Mouse (Mus musculus) small intestine, adult 2 months (tissue): ENCODE data around the gene Lrch3. TPM values are rescaled to one million over a fixed set of nuclear protein-coding genes. Genes with fewer than 3 reads are reported as not detected.
"Not testable (repeated sequence)": the region's sequence is repeated elsewhere in the genome, so short reads cannot be mapped to it uniquely, and the experiment has no call there.

Experiments
- H3K27ac ChIP-seq: fragments of 200-500 bp; 2 replicates; pipeline ENCODE4 v1.5.1; 2012; ENCODE audit warnings: low read depth, low read length, control low read depth, inconsistent platforms; ENCODE audit not compliant: insufficient read depth
- H3K27me3 ChIP-seq: fragments of 200-500 bp; 2 replicates; pipeline ENCODE4 v1.6.1; 2012; ENCODE audit warnings: mild to moderate bottlenecking, moderate library complexity, low read length, inconsistent platforms; ENCODE audit not compliant: control insufficient read depth, insufficient read depth
- H3K36me3 ChIP-seq: fragments of 200-500 bp; 2 replicates; pipeline ENCODE4 v1.6.1; 2012; ENCODE audit warnings: mild to moderate bottlenecking, low read length, control low read depth, inconsistent platforms; ENCODE audit not compliant: control insufficient read depth, insufficient read depth
- H3K4me1 ChIP-seq: fragments of 200-500 bp; 2 replicates; pipeline ENCODE4 v1.6.1; 2012; ENCODE audit warnings: low read length, inconsistent platforms, mixed read lengths; ENCODE audit not compliant: control insufficient read depth, insufficient read depth, insufficient read length
- H3K4me3 ChIP-seq: fragments of 200-500 bp; 2 replicates; pipeline ENCODE4 v1.5.1; 2012; ENCODE audit warnings: low read depth, mild to moderate bottlenecking, control low read depth, inconsistent platforms, low read length, moderate library complexity
- CTCF ChIP-seq: fragments of 200-500 bp; IDR thresholded peaks from 2 replicates; pipeline ENCODE4 v1.5.1; 2012; ENCODE audit warnings: low read depth, mild to moderate bottlenecking, control low read depth, inconsistent platforms, low read length, moderate library complexity, mixed read lengths; ENCODE audit not compliant: insufficient replicate concordance, insufficient read length; ENCODE audit errors: extremely low read depth
- POLR2A ChIP-seq: fragments of 200-500 bp; IDR thresholded peaks from 2 replicates; pipeline ENCODE4 v1.6.1; 2012; ENCODE audit warnings: low read depth, mild to moderate bottlenecking, control low read depth, inconsistent platforms, low read length, moderate library complexity
- WGBS: fragments of 180-500 bp; shearing (Covaris S2); methylation state at CpG from one replicate; pipeline ENCODE4 v1.1.7; 2018; 5-methylcytosine and 5-hydroxymethylcytosine counted together
- polyA plus RNA-seq: library from polyadenylated mRNA; depleted of rRNA; stranded (reverse); fragments of >200 nt; gene quantifications from 2 replicates; pipeline ENCODE4 v1.2.3, GENCODE M21; 2012

Gene Lrch3
- polyA plus RNA-seq, 1 experiment = 12.7 TPM

DNA sequence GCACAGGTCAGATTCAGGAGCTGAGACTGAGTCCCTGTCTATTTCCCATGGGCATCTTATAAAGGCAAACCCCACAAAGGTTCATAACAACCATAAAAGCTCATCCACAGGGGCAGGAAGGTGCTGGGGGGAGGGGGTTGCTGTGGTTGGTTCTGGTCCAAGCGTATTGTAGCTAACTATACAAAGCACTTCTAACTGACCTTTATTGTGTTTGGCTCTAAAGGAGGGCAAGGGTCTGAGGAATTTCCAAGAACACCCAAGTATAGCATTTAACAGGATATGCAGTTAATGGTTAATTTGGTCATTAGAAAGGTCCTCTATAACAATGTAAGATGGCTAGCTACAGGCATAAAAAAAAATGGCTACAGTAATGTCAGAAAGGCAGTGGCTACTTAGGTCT, 128.8 kb downstream of the Lrch3 start:
- Histone ChIP-seq H3K4me1 (no peaks in the 10 kb centered on the region), H3K27me3 (no peaks in the 10 kb centered on the region), H3K4me3 (no peak overlapping the region), H3K36me3 (no peaks in the 10 kb centered on the region), H3K27ac (no peak overlapping the region)
- 89% methylated on average over 1 of the region's 1 CpGs for WGBS
- no peak for TF ChIP-seq POLR2A
- no peak for TF ChIP-seq CTCF

DNA sequence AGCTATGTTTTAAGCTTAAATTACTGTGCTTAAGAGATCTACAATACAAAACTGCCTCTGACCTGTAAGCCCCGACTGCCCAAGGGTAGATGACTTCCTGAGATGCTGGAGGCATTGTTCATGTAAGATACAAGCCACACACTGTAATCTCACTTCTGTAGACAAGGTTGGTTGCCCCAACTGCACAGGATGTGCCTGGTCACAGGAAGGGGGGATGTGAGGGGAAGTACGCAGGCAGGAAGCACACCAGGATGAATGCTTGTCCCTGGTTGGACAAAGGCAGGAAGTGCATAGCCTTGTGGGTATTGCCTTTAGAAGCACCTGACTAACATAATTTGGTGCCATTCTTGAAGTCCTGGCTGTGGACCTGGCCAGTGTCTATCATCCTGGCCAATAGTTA, 129.4 kb downstream of the Lrch3 start:
- WGBS = 70% methylated on average over 2 of the region's 2 CpGs
- Histone ChIP-seq H3K4me3 (no peak overlapping the region), H3K27me3 (no peaks in the 10 kb centered on the region), H3K27ac (no peak overlapping the region), H3K36me3 (no peaks in the 10 kb centered on the region), H3K4me1 (no peaks in the 10 kb centered on the region)
- TF ChIP-seq POLR2A = no peak
- TF ChIP-seq CTCF = no peak

DNA sequence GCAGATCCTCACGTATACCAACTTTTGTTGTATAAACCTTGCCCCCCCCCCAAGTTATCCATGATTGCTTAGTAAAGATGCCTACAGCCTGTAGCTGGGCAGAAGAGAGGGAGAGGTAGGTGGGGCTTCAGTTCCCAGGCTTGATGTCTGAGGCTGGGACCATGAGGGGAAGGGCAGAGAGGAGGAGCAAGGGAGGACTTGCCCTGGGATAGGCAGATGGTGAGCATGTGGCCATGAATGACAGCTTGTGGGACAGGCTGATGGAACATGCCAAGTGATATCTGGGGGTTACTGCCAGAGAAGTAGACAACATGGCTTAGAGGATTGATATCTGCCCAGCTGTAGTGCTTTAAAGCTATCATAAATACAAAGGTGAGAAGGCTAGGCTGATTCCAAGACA, 134.1 kb downstream of the Lrch3 start:
- no peak for TF ChIP-seq CTCF
- no peak for TF ChIP-seq POLR2A
- Histone ChIP-seq H3K27me3 (no peaks in the 10 kb centered on the region), H3K4me3 (no peak overlapping the region), H3K27ac (no peak overlapping the region), H3K4me1 (no peaks in the 10 kb centered on the region), H3K36me3 (no peaks in the 10 kb centered on the region)
- WGBS = 84% methylated on average over 1 of the region's 1 CpGs

DNA sequence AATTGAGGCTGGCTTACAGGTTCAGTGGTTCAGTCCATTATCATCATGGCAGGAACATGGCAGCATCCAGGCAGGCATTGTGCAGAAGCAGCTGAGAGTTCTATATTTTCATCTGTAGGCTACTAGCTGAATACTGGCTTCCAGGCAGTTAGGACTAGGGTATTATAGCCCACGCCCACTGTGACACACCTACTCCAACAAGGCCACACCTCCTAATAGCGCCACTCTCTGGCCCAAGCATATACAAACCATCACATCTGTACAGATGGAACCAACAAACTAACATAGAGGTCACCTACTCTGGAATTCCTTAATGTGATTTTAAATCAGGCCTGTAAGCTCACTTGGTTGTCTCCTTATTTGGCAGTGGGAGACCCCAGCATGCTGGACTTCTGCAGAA, 134.8 kb downstream of the Lrch3 start:
- H3K27me3 ChIP-seq = no peaks in the 10 kb centered on the region
- no peaks in the 10 kb centered on the region for H3K36me3 ChIP-seq
- no peak overlapping the region for H3K4me3 ChIP-seq
- no peaks in the 10 kb centered on the region for H3K4me1 ChIP-seq
- no peak for TF ChIP-seq CTCF
- TF ChIP-seq POLR2A = no peak
- no peak overlapping the region for H3K27ac ChIP-seq
- 71% methylated on average over 2 of the region's 2 CpGs for WGBS

DNA sequence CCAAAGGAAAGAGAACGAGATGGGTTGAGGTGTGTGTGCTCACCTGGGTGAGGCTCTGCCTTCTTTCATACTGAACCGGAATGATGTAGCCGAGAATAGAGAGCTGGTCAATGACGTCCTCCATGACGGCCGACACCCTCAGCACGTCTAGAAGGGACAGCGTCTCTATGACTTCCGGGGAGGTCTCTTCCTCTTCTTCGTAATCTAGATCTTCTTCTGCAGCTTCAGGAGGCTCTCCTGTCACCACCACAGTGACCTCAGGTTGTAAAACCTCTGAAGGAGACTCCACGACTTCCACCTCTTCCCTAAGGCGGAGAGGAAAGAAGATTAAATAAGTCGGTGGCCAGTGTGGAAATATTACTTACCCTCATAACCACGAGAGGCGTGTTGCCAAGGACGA, 135.9 kb downstream of the Lrch3 start:
- 87% methylated on average over 16 of the region's 16 CpGs for WGBS
- H3K27me3 ChIP-seq = no peaks in the 10 kb centered on the region
- H3K4me1 ChIP-seq = no peaks in the 10 kb centered on the region
- TF ChIP-seq POLR2A (no peak), CTCF (no peak)
- H3K27ac ChIP-seq = no peak overlapping the region
- H3K4me3 ChIP-seq = no peak overlapping the region
- H3K36me3 ChIP-seq = no peaks in the 10 kb centered on the region

DNA sequence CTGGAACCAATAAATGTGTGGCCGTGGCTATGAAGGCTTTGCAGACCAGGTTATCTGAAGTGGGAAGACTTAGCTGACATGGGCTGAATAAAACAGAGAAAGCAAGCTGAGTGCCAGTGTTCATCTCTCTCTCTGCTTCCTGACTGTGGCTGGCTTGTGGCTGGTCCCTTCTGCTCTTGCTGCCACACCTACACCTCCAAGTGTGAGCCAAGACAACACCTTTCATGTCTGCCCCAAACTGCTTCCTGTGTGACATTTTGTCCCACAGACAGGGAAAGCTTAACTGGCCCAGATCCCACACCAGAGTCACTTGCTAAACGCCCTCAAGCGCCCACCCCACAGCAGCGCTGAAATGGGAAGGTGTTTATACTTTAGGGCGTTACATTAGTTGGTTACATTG, 139.2 kb downstream of the Lrch3 start:
- 74% methylated on average over 5 of the region's 5 CpGs for WGBS

DNA sequence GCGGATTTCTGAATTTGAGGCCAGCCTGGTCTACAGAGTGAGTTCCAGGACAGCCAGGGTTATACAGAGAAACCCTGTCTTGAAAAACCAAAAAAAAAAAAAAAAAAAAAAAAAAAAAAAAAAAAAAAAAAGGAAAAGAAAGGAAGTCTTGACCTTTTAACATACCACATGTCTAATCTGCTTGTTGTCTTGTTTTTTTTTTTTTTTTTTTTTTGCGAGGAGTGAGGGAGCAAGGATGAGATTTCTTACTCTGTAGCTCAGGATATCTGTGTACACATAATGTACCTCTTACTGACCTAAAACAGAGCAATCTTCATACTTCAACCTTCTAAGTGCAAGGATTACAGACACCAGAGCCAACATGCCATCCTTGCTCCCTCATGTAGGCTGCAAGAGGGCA, 141.0 kb downstream of the Lrch3 start:
- H3K27me3 ChIP-seq, H3K27ac ChIP-seq, H3K4me1 ChIP-seq, H3K4me3 ChIP-seq, H3K36me3 ChIP-seq: not testable (repeated sequence)
- 80% methylated on average over 2 of the region's 2 CpGs for WGBS

More for the DNA sequence above, 139.2 kb downstream of the Lrch3 start:
- Histone ChIP-seq H3K27ac (no peak overlapping the region), H3K4me1 (peaks cover 4% of the 10 kb centered on the region; the same call in 1 of the 2 replicates), H3K27me3 (no peaks in the 10 kb centered on the region), H3K36me3 (peaks cover under 1% of the 10 kb centered on the region; the same call in 1 of the 2 replicates), H3K4me3 (no peak overlapping the region)
- no peak for TF ChIP-seq CTCF

DNA sequence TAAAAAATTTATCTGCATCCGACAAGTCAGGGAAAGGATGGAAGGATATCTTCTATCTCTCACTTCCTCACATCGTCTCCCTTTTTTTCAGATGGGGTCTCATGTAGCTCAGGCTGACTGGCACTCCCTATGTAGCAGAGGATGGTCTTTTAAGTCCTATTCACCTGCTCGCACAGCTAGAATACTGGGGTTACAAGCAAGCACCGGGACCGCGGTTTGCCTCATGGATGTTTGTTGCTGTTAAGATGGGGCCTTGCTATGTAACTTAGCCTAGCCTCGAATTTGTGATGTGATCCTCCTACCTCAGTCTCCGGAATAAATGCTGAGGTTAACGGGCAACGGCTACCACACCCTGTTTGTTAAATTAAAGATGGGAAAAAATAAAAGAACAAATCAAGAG, 141.8 kb downstream of the Lrch3 start:
- H3K4me3 ChIP-seq = peak overlapping the region; percentile 19; the same call in 1 of the 2 replicates
- WGBS = 12% methylated on average over 10 of the region's 10 CpGs
- H3K4me1 ChIP-seq = peaks cover 9% of the 10 kb centered on the region; the same call in 1 of the 2 replicates
- H3K36me3 ChIP-seq = peaks cover 10% of the 10 kb centered on the region
- H3K27me3 ChIP-seq = no peaks in the 10 kb centered on the region
- TF ChIP-seq POLR2A (no peak), CTCF (no peak)
- no peak overlapping the region for H3K27ac ChIP-seq
